Mouse (Mus musculus) kidney, adult 2 months (tissue): ENCODE measurements at regions not wholly inside any gene's neighbourhood (a gene's known extent, or its start where the extent isn't known, plus 50 kb on each side); places are given as distances from the start of the nearest gene placed in this dataset.

Source experiments
- DNase-seq: peaks from one replicate; pipeline ENCODE4 v3.0.0; 2021
- H3K27ac ChIP-seq: fragments of 200-500 bp; 2 replicates; pipeline ENCODE4 v1.5.1; 2012; ENCODE audit warnings: low read depth, low read length, control low read depth, inconsistent platforms; ENCODE audit not compliant: insufficient read depth
- H3K27me3 ChIP-seq: fragments of 200-500 bp; replicated peaks from 2 replicates; pipeline ENCODE4 v1.6.1; 2012; ENCODE audit warnings: mild to moderate bottlenecking, moderate library complexity, low read length, inconsistent platforms; ENCODE audit not compliant: control insufficient read depth, insufficient read depth
- H3K36me3 ChIP-seq: fragments of 200-500 bp; 2 replicates; pipeline ENCODE4 v1.6.1; 2012; ENCODE audit warnings: mild to moderate bottlenecking, moderate library complexity, low read length, inconsistent platforms; ENCODE audit not compliant: control insufficient read depth, insufficient read depth
- H3K4me1 ChIP-seq: fragments of 200-500 bp; 2 replicates; pipeline ENCODE4 v1.6.1; 2011; ENCODE audit warnings: low read length; ENCODE audit not compliant: control insufficient read depth, insufficient read depth
- H3K4me3 ChIP-seq: fragments of 200-500 bp; 2 replicates; pipeline ENCODE4 v1.5.1; 2011; ENCODE audit warnings: mild to moderate bottlenecking, low read depth, low read length, control low read depth; ENCODE audit not compliant: insufficient read depth
- CTCF ChIP-seq: fragments of 200-500 bp; conservative IDR thresholded peaks from 2 replicates; pipeline ENCODE4 v1.5.1; 2011; ENCODE audit warnings: low read depth, mild to moderate bottlenecking, control low read depth, low read length, moderate library complexity, mixed read lengths; ENCODE audit not compliant: insufficient read depth, insufficient read length
- POLR2A ChIP-seq: fragments of 200-500 bp; IDR thresholded peaks from one replicate; pipeline ENCODE4 v1.6.1; 2011; ENCODE audit warnings: low read depth, low read length, control low read depth
- WGBS: fragments of 180-500 bp; shearing (Covaris S2); methylation state at CpG from one replicate; pipeline ENCODE4 v1.1.7; 2018; 5-methylcytosine and 5-hydroxymethylcytosine counted together

DNA sequence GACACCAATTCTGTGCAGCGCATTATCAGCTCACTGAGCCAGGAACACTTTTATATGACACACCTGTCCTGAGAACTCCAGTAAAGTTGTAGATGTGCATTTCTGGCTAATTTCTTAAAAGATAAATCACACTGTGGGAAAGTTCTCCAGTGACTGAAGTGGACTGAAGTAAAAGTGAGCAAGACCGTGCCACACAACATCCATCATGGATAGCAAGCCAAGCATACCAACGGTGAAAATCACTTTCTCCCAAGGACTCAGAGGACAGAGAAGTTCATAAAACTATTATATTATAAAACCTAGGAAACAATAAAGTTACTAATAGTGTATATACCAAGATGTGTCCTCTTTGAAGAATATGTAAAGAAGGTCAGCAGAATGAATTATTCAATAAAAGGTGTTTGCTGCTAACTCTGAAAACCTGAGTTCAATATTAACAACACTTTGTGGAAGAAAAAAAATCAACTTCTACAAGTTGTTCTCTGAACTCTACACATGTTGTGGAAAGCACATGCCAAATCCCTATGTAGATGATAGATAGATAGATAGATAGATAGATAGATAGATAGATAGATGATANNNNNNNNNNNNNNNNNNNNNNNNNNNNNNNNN, 298.2 kb upstream of the Igbp1b start:
- no peak overlapping the region for H3K4me3 ChIP-seq
- no peaks in the 10 kb centered on the region for H3K36me3 ChIP-seq
- H3K27me3 ChIP-seq, result no peaks in the 10 kb centered on the region
- H3K4me1 ChIP-seq, result no peaks in the 10 kb centered on the region
- TF ChIP-seq CTCF (no peak), POLR2A (no peak)
- 92% methylated on average over 3 of the region's 3 CpGs for WGBS
- H3K27ac ChIP-seq, result no peak overlapping the region
- DNase-seq, result no peak

DNA sequence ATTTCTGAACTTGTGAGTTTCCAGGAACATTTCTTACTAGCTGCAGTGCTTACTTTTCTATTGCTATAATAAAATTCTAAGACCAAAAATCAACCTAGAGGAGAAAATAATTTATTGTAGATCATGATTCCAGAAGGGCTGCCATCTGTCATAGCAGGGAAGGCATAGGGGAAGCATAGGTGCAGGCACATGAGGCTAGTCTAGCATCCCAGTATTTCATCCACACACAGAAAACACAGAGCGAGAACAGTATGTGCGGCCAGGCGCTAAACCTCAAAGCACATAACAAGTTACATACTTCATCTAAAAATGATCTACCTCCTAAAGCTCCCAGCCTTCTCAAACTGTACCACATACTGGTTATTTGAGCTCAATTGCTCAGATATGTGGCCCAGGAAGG, 292.5 kb upstream of the Igbp1b start:
- no peaks in the 10 kb centered on the region for H3K36me3 ChIP-seq
- WGBS, result 95% methylated on average over 3 of the region's 3 CpGs
- no peaks in the 10 kb centered on the region for H3K27me3 ChIP-seq
- TF ChIP-seq CTCF (no peak), POLR2A (no peak)
- no peak for DNase-seq
- H3K4me3 ChIP-seq, result no peak overlapping the region
- no peaks in the 10 kb centered on the region for H3K4me1 ChIP-seq
- no peak overlapping the region for H3K27ac ChIP-seq

DNA sequence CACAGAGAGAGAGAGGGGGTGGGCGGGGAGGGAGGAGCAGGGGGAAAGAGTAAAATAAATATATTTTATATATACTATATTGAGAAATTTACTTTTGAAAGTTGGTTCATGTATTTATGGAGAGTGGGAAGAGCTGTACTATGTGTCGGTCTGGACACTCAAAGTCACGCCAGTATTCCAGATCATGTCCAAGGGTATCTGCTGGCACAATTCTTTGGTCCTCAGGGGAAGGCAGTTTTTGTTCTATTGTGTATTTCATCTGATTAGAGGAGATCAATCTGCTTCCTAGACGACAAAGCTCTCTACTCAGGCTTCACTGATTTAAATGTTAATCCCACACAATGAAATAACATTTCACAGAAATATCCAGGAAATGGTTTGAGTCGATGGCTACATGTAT, 288.3 kb upstream of the Igbp1b start:
- TF ChIP-seq CTCF (no peak), POLR2A (no peak)
- 81% methylated on average over 5 of the region's 5 CpGs for WGBS
- no peak overlapping the region for H3K4me3 ChIP-seq
- no peaks in the 10 kb centered on the region for H3K36me3 ChIP-seq
- no peak overlapping the region for H3K27ac ChIP-seq
- no peaks in the 10 kb centered on the region for H3K4me1 ChIP-seq
- no peaks in the 10 kb centered on the region for H3K27me3 ChIP-seq
- DNase-seq, result no peak

DNA sequence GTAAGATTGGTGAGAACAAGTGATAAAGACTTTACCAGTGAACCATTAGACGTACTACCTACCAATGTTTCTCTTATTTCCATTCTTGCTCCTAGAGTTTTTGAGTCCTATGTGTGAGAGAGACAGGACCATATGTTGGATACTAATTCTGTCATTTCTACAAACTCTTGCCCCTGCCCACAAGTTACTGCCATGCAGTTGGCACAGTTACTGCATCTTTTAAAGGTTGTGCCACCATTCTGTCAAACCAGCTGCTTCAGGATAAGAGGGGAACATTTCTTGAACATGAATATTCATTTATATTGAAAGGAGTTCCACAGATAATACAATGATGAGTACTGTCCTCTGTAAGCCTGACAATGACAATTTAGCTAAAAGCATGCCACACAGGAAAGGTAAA, 287.1 kb upstream of the Igbp1b start:
- 77% methylated on average over 1 of the region's 1 CpGs for WGBS
- Histone ChIP-seq H3K27me3 (no peaks in the 10 kb centered on the region), H3K4me1 (no peaks in the 10 kb centered on the region), H3K4me3 (no peak overlapping the region), H3K27ac (no peak overlapping the region), H3K36me3 (no peaks in the 10 kb centered on the region)
- no peak for DNase-seq
- TF ChIP-seq POLR2A (no peak), CTCF (no peak)

DNA sequence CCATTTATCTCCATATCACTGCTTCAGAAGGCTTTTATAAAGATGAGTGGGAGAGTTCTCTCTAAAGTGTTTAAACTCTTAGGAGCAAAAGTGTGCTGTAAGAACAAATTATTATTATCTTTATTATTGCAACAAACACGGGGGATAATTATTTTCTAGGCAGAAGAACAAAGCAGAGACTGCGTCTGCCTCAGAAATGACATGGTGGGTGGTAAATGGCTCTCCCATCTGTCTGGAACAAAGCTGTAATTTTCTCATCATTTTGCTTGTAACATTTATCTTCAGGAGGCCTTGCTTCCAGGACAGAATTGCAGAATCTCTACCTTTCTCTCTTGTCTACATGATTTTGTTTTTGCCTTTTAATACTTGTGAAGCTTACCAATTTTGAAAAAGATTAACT, 261.8 kb upstream of the Igbp1b start:
- TF ChIP-seq POLR2A (no peak), CTCF (no peak)
- no peaks in the 10 kb centered on the region for H3K4me1 ChIP-seq
- H3K4me3 ChIP-seq, result no peak overlapping the region
- H3K27me3 ChIP-seq, result no peaks in the 10 kb centered on the region
- WGBS, result 65% methylated on average over 2 of the region's 2 CpGs
- no peak for DNase-seq
- H3K27ac ChIP-seq, result no peak overlapping the region
- no peaks in the 10 kb centered on the region for H3K36me3 ChIP-seq

DNA sequence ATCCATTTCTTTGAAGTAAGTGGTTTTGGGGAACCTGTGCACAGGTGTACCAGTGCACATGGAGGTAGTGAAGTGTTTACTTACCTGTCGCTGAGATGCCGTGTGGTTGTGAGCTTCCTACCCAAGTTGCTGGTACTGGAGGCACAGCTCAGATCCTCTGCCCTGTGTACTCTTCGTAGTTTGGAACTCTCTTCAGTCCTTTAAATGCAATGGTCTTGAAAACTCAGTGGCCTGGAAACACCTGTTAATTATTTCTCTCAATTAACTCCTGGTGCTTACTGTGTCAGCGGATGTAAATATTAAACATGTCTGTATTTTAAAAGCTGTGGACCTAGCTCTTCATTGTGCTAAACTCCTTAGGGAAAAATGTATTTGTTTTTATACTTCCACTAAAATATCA, 261.2 kb upstream of the Igbp1b start:
- 48% methylated on average over 4 of the region's 4 CpGs for WGBS
- Histone ChIP-seq H3K36me3 (no peaks in the 10 kb centered on the region), H3K4me3 (no peak overlapping the region), H3K27ac (no peak overlapping the region), H3K4me1 (no peaks in the 10 kb centered on the region), H3K27me3 (no peaks in the 10 kb centered on the region)
- TF ChIP-seq POLR2A (no peak), CTCF (no peak)
- peak; percentile 49 for DNase-seq

DNA sequence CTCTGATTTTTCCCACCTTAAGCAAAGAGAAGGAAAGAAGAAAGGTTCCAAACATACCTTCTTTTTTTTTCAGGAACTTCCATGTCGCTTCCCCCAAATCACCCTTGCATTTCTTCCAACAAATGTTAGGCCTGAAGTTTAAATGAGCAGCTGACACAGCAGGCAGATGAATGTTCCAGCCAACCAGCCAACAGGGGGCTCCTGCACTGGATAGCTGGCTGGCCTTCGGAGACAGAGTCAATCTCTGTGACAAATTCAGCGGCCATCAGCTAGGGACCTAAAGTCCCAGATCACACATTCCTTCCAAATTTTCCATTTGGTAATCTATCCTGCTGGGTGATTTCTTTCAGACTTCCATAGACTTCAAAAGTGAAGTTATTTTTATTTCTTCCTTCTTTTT, 256.6 kb upstream of the Igbp1b start:
- Histone ChIP-seq H3K36me3 (no peaks in the 10 kb centered on the region), H3K27me3 (no peaks in the 10 kb centered on the region), H3K4me1 (no peaks in the 10 kb centered on the region), H3K27ac (no peak overlapping the region), H3K4me3 (no peak overlapping the region)
- no peak for DNase-seq
- WGBS, result 61% methylated on average over 3 of the region's 3 CpGs
- TF ChIP-seq POLR2A, result no peak
- no peak for TF ChIP-seq CTCF
